Mouse (Mus musculus): Measurements from ENCODE around the gene Mdn1.

Gene Mdn1

GRCm38 (mm10) chr4:32779996-32780395 is 123.1 kb downstream of the Mdn1 start:
- in situ Hi-C loops (cut with MboI, MseI): loop anchor here in 1 of 2 experiments (10.0 kb wide), 1 partner anchor 335 kb away; no protein-coding TSS in a partner anchor

DNA sequence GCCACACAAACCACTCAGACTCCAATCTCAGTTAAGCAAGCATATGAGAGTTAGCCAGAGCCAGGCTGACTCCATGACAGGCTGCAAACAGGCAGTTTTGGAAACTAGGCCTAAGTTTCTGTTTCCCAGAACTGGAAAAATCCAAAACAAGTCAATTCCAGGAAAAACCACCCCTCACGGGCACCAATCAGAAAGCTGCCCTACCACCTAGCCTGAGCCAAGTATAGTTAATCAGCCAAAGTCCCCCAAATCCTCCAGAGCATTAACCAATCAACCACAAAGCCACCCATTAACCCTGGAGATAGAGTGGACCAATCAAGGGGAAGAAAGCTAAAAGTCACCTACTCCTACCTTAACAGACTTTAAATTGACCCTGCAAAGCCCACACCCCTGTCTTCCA is 130.2 kb downstream of the Mdn1 start:
- in situ Hi-C loops (cut with MboI, MseI): loop anchor here in 1 of 2 experiments (5.0 kb wide), 1 partner anchor 155 kb away; no protein-coding TSS in a partner anchor

GRCm38 (mm10) chr4:32789020-32789419 is 132.1 kb downstream of the Mdn1 start:
- in situ Hi-C loops (cut with MboI, MseI): loop anchor here in 1 of 2 experiments (5.0 kb wide), 1 partner anchor 153 kb away; no protein-coding TSS in a partner anchor

DNA sequence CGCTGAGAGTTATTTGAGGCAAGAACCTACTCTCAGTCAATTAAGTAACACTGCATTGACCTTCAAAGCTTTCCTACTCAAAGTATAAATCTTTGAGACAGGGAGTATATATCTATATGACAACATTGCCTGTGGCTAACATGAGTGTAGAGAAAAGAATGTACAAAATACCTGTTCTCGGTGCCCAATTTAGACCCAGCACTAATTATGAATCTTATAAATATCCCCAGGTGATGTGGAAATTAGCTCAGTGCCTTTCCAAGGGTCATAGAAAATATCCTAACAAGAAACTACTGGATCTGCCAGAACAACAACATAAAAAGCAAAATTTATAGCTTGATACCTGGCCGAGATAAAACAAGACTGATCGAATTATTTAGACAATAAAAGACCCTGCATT is 142.1 kb downstream of the Mdn1 start:
- in situ Hi-C loops (cut with MboI, MseI): no loop called here

DNA sequence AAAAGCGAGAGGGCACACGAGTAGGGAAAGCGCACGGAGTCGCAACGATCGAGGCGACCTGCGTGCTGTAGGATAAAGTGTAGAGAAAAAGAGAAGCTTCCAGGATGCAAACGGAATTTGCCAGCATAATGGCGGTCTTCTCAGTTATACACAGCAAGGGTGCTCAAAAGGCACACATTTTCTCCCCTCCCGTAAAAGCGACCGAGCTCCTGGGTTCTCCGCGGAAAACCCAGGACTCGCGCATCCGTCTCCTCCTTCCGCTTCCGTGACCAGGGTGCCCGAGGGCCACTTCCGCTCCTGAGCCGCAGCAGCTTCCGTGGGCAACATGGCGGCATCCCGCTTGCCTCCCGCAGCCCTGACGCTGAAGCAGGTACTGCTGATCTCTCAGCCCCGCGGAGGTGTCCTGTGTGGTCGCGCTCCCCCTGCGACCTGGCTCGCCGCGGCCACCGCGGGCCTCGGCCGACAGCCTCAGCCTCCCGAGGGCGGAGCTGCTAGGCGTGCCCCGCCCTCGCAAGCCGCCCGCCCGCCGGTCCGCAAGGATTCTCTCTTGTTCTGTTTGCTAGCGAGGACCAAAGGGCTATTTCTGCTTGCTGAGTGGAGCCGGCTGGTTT is 143.2 kb downstream of the Mdn1 start, which contains the start of gene Lyrm2:
Gene Lyrm2, plus strand, starts transcription at position 288 of the 611 bp plus-strand sequence.
- in situ Hi-C loops (cut with MboI, MseI): no loop called here

GRCm38 (mm10) chr4:32800577-32801170 is 143.8 kb downstream of the Mdn1 start:
- in situ Hi-C loops (cut with MboI, MseI): no loop called here

DNA sequence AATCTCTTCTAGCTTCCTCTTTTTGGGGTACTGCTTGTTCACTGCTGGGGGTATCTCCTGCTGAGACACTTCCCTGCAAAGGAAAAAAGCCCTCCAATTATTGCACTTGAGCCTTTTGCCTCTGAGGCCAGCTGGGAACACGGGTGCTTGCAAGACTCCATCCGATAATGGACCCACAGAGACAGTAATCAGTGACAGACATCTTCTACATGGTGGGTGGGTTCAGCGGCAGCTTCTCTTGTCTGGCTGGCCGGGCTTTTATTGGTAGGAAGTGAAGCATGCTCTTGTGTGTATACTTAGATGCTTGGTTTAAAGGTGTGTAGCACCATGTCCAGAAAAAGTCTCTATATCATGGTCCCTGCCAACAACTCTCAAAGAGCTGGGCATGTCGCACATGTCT is 160.6 kb downstream of the Mdn1 start:
- in situ Hi-C loops (cut with MboI, MseI): no loop called here

GRCm38 (mm10) chr4:32820676-32821075 is 163.8 kb downstream of the Mdn1 start:
- in situ Hi-C loops (cut with MboI, MseI): no loop called here

DNA sequence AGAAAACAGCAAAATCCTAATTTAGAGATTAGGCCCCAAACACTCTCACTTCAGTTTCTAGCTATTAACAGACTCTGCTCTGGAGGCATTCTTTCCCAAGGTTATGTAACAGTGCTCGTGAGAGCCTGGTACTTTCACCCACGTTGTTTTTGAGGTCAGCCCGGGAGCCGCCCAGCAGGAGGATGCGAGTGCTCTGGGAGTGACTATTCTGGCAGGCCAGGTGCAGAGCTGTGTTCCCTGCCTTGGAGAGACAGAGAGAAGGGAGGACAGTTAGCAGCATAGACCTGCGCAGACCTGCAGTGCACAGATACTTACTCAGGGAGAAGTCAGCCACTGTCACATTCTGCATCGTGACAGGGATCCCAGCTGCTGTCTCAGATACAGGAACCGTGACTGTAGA is 167.3 kb downstream of the Mdn1 start:
- in situ Hi-C loops (cut with MboI, MseI): no loop called here
